Mouse (Mus musculus): ENCODE measurements around the gene Hoxd9. TPM values are rescaled to one million over a fixed set of nuclear protein-coding genes. Genes with fewer than 3 reads are reported as not detected.
A peak's percentile ranks its signal among the peaks of the same experiment; 100 is the strongest.

Gene Hoxd9
- polyA plus RNA-seq, 1 experiment from 2014 or later = 0.13 TPM

DNA sequence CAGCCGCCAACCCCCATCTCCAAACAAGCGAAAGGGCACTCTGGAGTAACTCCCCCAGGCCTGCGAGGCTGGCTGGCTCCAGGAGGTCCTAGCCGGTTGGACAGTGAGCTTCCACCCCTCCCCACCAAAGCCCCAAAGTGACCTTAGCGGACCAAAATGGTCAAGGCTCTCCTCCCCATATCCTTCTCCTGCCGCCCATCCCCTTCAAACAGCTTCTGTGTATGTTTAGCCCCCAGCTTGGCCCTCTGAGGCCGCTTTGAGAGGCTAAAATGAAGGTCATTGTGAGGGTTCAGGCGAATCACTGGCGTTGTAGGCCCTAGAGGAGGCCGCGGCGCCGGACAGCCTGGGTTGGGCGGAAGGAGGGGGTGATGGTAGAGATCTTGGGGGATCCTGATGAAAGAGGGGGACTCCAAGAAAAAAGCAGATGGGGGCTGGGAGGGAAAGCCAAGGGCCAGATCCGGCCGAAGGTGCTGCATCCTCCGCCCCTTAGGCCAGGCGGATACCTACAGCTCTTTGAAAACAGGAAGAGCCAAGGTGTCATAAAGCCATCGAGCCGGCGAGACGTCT lies 3.1 kb downstream of the Hoxd9 start:
- H3K4me2 ChIP-seq = no peak overlapping the region
- no peak overlapping the region for H3K9ac ChIP-seq
- H3K27ac ChIP-seq (ENCODE audit: low read depth) = no peak overlapping the region
- ATAC-seq (ENCODE audit: insufficient read depth) (no peak), DNase-seq (no peak)
- no peak overlapping the region for H3K4me3 ChIP-seq (ENCODE audit: low read depth, low read length)
- WGBS = 5% methylated on average over 22 of the region's 22 CpGs
- TF ChIP-seq CTCF (IDR thresholded peaks at IDR 0.05; ENCODE audit: low read depth) = no peak
- no peaks in the 10 kb centered on the region for H3K9me3 ChIP-seq (ENCODE audit: low read depth, low read length)
- no peaks in the 10 kb centered on the region for H3K4me1 ChIP-seq (ENCODE audit: insufficient read depth)
- H3K36me3 ChIP-seq (ENCODE audit: insufficient read depth) = no peaks in the 10 kb centered on the region
- peaks cover 97% of the 10 kb centered on the region for H3K27me3 ChIP-seq (ENCODE audit: insufficient read depth, low read length)

DNA sequence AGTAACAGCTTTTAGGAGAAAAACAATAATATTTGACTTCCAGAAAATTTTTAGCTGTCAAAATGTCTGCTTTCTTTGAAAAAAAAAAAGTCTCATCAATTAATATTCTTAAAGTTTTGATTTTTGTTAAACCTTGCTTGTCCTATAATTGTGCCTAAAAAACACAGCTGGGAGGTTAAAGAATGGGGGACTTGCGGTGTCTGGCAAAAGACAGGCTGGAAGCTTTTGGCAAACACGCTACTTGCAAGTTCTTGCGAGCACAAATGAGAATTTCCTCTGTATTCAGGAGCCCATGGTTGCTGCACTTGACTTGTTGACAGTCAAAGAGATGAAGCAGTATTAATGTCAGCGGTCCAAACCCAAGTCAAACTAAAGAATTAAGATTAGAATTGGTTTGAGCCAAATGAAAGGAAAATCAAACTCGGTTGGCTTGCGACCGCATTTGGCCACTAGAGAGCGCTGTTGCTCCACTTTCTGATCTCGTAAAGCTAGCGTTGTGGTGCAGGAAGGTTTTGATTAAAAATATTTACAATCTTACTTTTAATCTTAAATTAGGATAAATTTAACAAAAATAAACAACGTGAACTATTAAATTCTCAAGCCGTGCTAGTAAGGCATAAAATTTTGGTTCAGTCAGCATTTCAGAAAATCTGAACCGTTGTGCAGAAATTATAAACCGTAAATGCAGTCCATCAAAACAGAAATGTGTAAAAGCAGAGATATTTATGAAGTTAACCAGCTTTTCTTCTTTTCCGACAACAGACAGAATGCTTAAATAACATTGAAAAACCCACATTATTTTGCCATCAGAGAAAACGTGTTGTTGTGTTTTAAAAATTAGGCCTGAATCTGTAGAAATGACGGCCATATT lies 4.7 kb downstream of the Hoxd9 start:
- Histone ChIP-seq H3K27me3 (ENCODE audit: insufficient read depth, low read length) (peaks cover 96% of the 10 kb centered on the region), H3K4me1 (ENCODE audit: insufficient read depth) (no peaks in the 10 kb centered on the region), H3K9me3 (ENCODE audit: low read depth, low read length) (no peaks in the 10 kb centered on the region), H3K4me3 (ENCODE audit: low read depth, low read length) (no peak overlapping the region), H3K36me3 (ENCODE audit: insufficient read depth) (no peaks in the 10 kb centered on the region), H3K27ac (ENCODE audit: low read depth) (no peak overlapping the region), H3K4me2 (no peak overlapping the region), H3K9ac (no peak overlapping the region)
- 11% methylated on average over 17 of the region's 17 CpGs for WGBS
- DNase-seq = peak; percentile 95
- peak; percentile 89 for TF ChIP-seq CTCF (IDR thresholded peaks at IDR 0.05; ENCODE audit: low read depth)
- ATAC-seq (ENCODE audit: insufficient read depth) = no peak

DNA sequence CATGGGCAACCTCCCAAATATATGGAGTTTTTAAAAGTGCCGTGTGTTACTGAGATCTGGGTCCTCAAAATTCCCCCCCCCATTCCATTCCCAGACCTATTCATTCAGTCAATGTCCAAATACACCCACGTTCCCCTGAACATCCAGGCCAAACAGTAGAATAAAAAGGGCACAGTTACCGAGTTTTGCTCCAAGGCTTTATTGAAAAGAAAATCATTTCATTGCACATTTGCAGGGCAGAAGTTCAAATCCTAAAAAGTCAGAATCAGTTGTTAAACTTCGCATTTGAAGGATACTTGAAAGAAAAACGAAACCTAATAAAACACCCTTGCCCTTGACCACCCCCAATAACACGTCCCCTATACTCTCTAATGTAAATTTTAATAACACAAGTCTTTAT lies 5.3 kb downstream of the Hoxd9 start:
- H3K27me3 ChIP-seq (ENCODE audit: insufficient read depth, low read length) = peaks cover 96% of the 10 kb centered on the region
- no peaks in the 10 kb centered on the region for H3K36me3 ChIP-seq (ENCODE audit: insufficient read depth)
- no peaks in the 10 kb centered on the region for H3K4me1 ChIP-seq (ENCODE audit: insufficient read depth)
- H3K9ac ChIP-seq = no peak overlapping the region
- no peak overlapping the region for H3K27ac ChIP-seq (ENCODE audit: low read depth)
- ATAC-seq (ENCODE audit: insufficient read depth) (no peak), DNase-seq (no peak)
- no peak overlapping the region for H3K4me3 ChIP-seq (ENCODE audit: low read depth, low read length)
- H3K9me3 ChIP-seq (ENCODE audit: low read depth, low read length) = no peaks in the 10 kb centered on the region
- WGBS = 17% methylated on average over 6 of the region's 6 CpGs
- no peak overlapping the region for H3K4me2 ChIP-seq
- TF ChIP-seq CTCF (IDR thresholded peaks at IDR 0.05; ENCODE audit: low read depth) = no peak

DNA sequence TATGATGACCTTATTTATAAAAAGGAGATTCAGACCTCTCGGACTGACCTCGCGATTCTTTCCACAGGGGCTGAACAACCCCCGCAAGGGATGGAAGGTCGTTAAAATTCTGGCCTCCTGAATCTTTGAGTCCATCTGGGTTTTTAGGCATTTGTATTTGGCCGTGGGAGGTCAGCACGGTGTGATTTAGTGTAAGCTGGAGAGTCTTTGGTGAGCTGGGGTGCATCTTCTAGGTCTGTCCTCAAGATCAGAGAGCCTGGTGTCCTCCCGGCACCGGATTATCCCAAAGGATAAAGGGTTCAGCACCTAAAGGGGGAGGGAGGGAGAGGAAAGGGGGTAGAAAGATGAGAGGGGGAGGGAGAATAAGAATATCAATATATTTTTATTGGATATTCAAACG lies 5.8 kb downstream of the Hoxd9 start:
- 7% methylated on average over 10 of the region's 10 CpGs for WGBS
- TF ChIP-seq CTCF (IDR thresholded peaks at IDR 0.05; ENCODE audit: low read depth) = no peak
- Histone ChIP-seq H3K9me3 (ENCODE audit: low read depth, low read length) (no peaks in the 10 kb centered on the region), H3K4me3 (ENCODE audit: low read depth, low read length) (no peak overlapping the region), H3K9ac (no peak overlapping the region), H3K27ac (ENCODE audit: low read depth) (no peak overlapping the region), H3K27me3 (ENCODE audit: insufficient read depth, low read length) (peaks cover 96% of the 10 kb centered on the region), H3K36me3 (ENCODE audit: insufficient read depth) (no peaks in the 10 kb centered on the region), H3K4me2 (no peak overlapping the region), H3K4me1 (ENCODE audit: insufficient read depth) (no peaks in the 10 kb centered on the region)
- no peak for DNase-seq
- no peak for ATAC-seq (ENCODE audit: insufficient read depth)

DNA sequence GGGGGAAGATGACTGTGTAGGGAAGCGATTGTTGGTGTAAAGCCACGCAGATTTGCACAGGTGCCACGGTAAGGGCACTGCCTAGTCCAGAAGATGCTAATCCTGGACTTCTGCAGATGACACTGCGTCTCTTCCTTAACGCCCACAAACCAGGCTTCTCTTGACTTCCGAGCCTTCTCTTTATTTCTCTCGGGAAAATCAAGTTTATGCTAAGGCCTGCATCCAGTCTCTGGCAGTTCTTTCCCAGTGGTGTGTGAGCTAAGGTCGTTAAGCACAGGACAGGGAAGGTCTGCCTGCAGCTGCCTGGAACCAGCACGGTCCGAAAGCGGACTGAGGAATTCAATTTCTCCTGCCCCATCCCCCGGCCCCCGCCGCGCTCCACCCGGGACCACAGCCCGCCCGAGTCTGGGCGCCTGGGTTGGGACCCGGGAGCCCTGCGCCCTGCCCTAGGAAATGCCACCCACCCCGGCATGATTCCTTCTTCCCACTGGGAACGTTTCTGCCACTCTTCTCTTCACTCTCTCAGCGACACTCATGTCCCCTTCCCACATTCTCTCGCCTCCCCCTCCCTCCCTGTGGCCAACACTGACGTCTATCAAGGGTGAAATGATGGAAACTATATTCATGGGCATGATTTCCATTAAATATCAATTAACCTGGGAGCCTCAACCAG lies 6.3 kb downstream of the Hoxd9 start:
- no peak for ATAC-seq (ENCODE audit: insufficient read depth)
- H3K27ac ChIP-seq (ENCODE audit: low read depth) = no peak overlapping the region
- WGBS = 2% methylated on average over 26 of the region's 26 CpGs
- H3K9me3 ChIP-seq (ENCODE audit: low read depth, low read length) = no peaks in the 10 kb centered on the region
- no peaks in the 10 kb centered on the region for H3K4me1 ChIP-seq (ENCODE audit: insufficient read depth)
- DNase-seq = no peak
- H3K9ac ChIP-seq = no peak overlapping the region
- H3K27me3 ChIP-seq (ENCODE audit: insufficient read depth, low read length) = peaks cover 96% of the 10 kb centered on the region
- no peaks in the 10 kb centered on the region for H3K36me3 ChIP-seq (ENCODE audit: insufficient read depth)
- H3K4me3 ChIP-seq (ENCODE audit: low read depth, low read length) = no peak overlapping the region
- no peak for TF ChIP-seq CTCF (IDR thresholded peaks at IDR 0.05; ENCODE audit: low read depth)
- no peak overlapping the region for H3K4me2 ChIP-seq

DNA sequence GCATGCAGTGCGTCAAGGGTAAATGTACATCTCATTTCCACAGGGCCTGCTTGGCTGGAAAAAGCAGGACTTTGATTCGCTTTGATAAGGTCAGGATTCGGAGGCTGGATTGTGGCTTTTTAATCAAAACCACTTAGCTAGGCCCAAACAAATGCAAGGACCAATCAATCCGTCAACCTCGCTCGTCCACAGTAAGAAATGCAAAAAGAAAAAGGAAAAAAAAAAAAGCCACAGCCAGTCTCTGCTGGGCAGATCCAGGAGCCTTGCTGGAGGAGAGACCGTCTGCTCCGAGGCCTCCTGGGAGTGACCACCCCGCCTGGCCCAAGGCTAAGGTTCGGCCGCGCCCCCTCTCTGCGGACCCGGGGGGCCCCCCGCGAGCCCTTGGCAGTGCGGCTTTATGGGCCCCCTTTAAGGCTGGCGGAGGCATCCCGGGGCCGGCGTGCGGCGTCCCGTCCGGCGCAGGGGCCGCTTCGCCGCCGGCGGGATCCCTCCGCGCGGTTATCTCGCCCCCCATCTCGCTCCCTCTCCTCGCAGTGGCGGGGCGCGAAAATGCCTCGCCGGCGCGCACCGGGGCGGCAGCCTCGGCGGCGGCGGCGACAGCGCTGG lies 7.0 kb downstream of the Hoxd9 start, which contains the start of gene Hoxd8:
Gene Hoxd8 (plus strand): TSS at position 223 of the 606 bp plus-strand sequence.
- Histone ChIP-seq H3K4me1 (ENCODE audit: insufficient read depth) (no peaks in the 10 kb centered on the region), H3K27me3 (ENCODE audit: insufficient read depth, low read length) (peaks cover 96% of the 10 kb centered on the region)

More for the DNA sequence above, 7.0 kb downstream of the Hoxd9 start, which contains the start of gene Hoxd8:
- no peak within 1 kb of the TSS for H3K27ac ChIP-seq (ENCODE audit: low read depth)
- peak within 1 kb of the TSS; percentile 75 for H3K4me2 ChIP-seq
- TF ChIP-seq CTCF (IDR thresholded peaks at IDR 0.05; ENCODE audit: low read depth) = no peak
- H3K9ac ChIP-seq = peak within 1 kb of the TSS; percentile 36; the same call in 1 of the 2 replicates
- DNase-seq = peak; percentile 56
- peak within 1 kb of the TSS; percentile 42 for H3K4me3 ChIP-seq (ENCODE audit: low read depth, low read length)
- WGBS = under 1% methylated on average over 45 of the region's 52 CpGs
- ATAC-seq (ENCODE audit: insufficient read depth) = no peak
- H3K9me3 ChIP-seq (ENCODE audit: low read depth, low read length) = no peaks in the 10 kb centered on the region
- no peaks in the 10 kb centered on the region for H3K36me3 ChIP-seq (ENCODE audit: insufficient read depth)

Measured in lung, embryonic 14.5 days (tissue).